Mouse (Mus musculus) cortical plate, adult 2 months (tissue): Measurements from ENCODE around the gene Spint3.

ENCODE experiments used
- CTCF ChIP-seq: fragments of 200-500 bp; IDR thresholded peaks from 2 replicates; pipeline ENCODE4 v1.5.1; 2011; ENCODE audit warnings: mild to moderate bottlenecking, control low read depth, low read length; ENCODE audit not compliant: insufficient read depth; ENCODE audit errors: extremely low read depth
- POLR2A ChIP-seq: fragments of 200-500 bp; IDR thresholded peaks from 2 replicates; pipeline ENCODE4 v1.6.1; 2011; ENCODE audit warnings: mild to moderate bottlenecking, low read length, control low read depth; ENCODE audit not compliant: insufficient read depth; ENCODE audit errors: extremely low read depth

GRCm38 (mm10) chr2:164549338-164549737 is 23.9 kb downstream of the Spint3 start:
- no peak for TF ChIP-seq CTCF
- no peak for TF ChIP-seq POLR2A
